Mouse (Mus musculus) naive thymus-derived CD4-positive, alpha-beta T cell, adult 5 months (primary cell): ENCODE data around the gene Srpx2. TPM values are rescaled to one million over a fixed set of nuclear protein-coding genes. Genes with fewer than 3 reads are reported as not detected.

Experiments used
- polyA plus RNA-seq: library from polyadenylated mRNA; unstranded; fragments of 100-300 nt; shearing (Covaris generic); gene quantifications from one replicate; pipeline ENCODE4 v1.2.1, GENCODE M21; 2017

Gene Srpx2
- not detected for polyA plus RNA-seq

DNA sequence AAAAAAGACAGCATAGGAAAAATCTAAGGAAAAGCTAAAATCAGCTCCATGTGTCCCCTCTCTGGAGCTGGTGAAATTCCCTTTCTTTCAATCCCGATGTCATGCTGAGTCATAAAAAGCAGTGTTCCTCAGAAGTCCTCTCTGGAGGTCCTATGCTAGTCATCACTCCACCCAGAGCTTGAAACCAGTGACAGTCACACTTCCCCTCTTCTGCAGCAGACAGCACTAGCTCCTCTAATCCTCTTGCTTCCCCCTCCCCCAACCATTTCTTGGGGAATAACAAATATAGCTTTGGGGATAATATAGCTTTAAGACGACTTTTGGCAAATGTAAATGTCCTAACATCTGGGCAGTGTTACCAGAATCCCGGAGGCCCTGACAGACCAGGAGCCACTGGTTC is at the start of gene Srpx2:
TSS of gene Srpx2 (plus strand) at position 166 of the 400 bp plus-strand sequence.

GRCm38 (mm10) chrX:133898014-133898542 is 10.1 kb upstream of the Srpx2 start, which contains the start of gene Tspan6:
Gene Tspan6 (minus strand): TSS chrX:133898429.

GRCm38 (mm10) chrX:133981231-133982002 is 73.2 kb downstream of the Srpx2 start, which contains the start of gene Sytl4:
Gene Sytl4 (minus strand): TSS chrX:133981812.

Other genes with a start within 250 kb of the Srpx2 start
- gene Pcdh19, start 219.4 kb upstream of the Srpx2 start, polyA plus RNA-seq = not detected
- not detected for gene Tnmd, start 57.4 kb upstream of the Srpx2 start, polyA plus RNA-seq
- gene Tspan6, start 10.0 kb upstream of the Srpx2 start, polyA plus RNA-seq = 1.3 TPM
- not detected for gene Sytl4, start 73.4 kb downstream of the Srpx2 start, polyA plus RNA-seq
- gene Cstf2, start 150.8 kb downstream of the Srpx2 start, polyA plus RNA-seq = 53.5 TPM